Mouse (Mus musculus) heart, adult 9 months (tissue): ENCODE measurements around the gene Slc5a1.

Experiments
- DNase-seq, 2 experiments: peaks; one replicate each; pipeline ENCODE4 v3.0.0; 2022; ENCODE audit warnings: low spot score in 2 of 2

Gene Slc5a1

GRCm38 (mm10) chr5:33193567-33193966 is 89.5 kb downstream of the Slc5a1 start:
- no peak for DNase-seq

GRCm38 (mm10) chr5:33195246-33195852 is 91.3 kb downstream of the Slc5a1 start:
- no peak for DNase-seq

- no peak for DNase-seq
Measured at GRCm38 (mm10) chr5:33200071-33200470, 96.1 kb downstream of the Slc5a1 start.

- no peak for DNase-seq
Measured at GRCm38 (mm10) chr5:33201697-33202096, 97.7 kb downstream of the Slc5a1 start.

- DNase-seq: no peak
Measured at GRCm38 (mm10) chr5:33202516-33203170, 98.6 kb downstream of the Slc5a1 start.

- DNase-seq: no peak
Measured at GRCm38 (mm10) chr5:33203171-33203565, 99.1 kb downstream of the Slc5a1 start.

GRCm38 (mm10) chr5:33203691-33204242 is 99.7 kb downstream of the Slc5a1 start:
- DNase-seq: peak in 1 of 2 experiments; percentile 80

- no peak for DNase-seq
Measured at GRCm38 (mm10) chr5:33204284-33204683, 100.3 kb downstream of the Slc5a1 start.

GRCm38 (mm10) chr5:33206328-33206727 is 102.3 kb downstream of the Slc5a1 start:
- DNase-seq: no peak

- DNase-seq: no peak
Measured at GRCm38 (mm10) chr5:33207136-33207535, 103.1 kb downstream of the Slc5a1 start.

- no peak for DNase-seq
Measured at GRCm38 (mm10) chr5:33208533-33209245, 104.7 kb downstream of the Slc5a1 start.

- DNase-seq: no peak
Measured at GRCm38 (mm10) chr5:33210515-33210914, 106.5 kb downstream of the Slc5a1 start.

GRCm38 (mm10) chr5:33211254-33211653 is 107.2 kb downstream of the Slc5a1 start:
- no peak for DNase-seq
